Mouse (Mus musculus) 416B (cell line): ENCODE results near the gene Ksr2.
"Not testable (repeated sequence)": the region's sequence is repeated elsewhere in the genome, so short reads cannot be mapped to it uniquely, and the experiment has no call there.

Experiments
- DNase-seq: peaks from one replicate; pipeline ENCODE4 v3.0.0; 2011; ENCODE audit warnings: low read depth

Gene Ksr2

GRCm38 (mm10) chr5:117408216-117408615 lies 5.6 kb upstream of the Ksr2 start:
- peak; percentile 71 for DNase-seq

GRCm38 (mm10) chr5:117409369-117409768 lies 4.4 kb upstream of the Ksr2 start:
- no peak for DNase-seq

DNA sequence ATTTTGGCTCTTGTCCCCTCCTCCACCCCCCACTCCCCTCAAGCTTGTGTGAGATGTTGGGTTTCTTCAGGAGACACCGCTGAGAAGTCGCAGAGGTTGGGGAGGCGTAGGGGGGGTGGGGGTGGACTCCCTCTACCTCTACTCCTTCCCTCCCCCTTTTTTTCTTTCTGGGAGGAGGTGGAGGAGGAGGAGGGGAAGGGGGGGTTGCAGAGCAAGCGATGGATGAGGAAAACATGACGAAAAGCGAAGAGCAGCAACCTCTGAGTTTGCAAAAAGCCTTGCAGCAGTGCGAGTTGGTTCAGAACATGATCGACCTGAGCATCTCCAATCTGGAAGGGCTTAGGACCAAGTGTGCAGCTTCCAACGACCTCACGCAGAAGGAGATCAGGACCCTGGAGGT lies 811 bp downstream of the Ksr2 start:
- DNase-seq = no peak

- no peak for DNase-seq
Observed at GRCm38 (mm10) chr5:117415011-117415912, 1.5 kb downstream of the Ksr2 start.

GRCm38 (mm10) chr5:117417442-117417841 lies 3.6 kb downstream of the Ksr2 start:
- DNase-seq = peak; percentile 66

- DNase-seq = not testable (repeated sequence)
Observed at GRCm38 (mm10) chr5:117433501-117433900, 19.7 kb downstream of the Ksr2 start.

DNA sequence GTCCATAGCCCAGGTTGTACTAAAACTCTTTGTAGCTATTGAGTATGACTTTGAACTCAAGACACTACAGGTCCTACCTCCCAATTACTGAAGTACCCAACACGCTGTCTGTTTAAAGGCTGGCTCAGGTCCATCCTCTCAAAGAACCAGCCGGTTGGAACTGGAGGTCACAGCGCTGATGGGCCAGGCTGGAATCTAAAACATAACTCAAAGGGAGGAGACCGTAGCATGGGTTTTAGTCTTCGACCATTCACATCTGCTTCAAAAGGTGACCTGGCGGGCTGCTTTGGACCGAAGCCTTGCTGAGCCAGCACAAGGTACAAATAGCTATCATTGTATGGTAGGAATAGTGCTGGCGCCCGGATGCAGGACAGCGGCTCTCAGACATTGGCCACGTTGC lies 26.5 kb downstream of the Ksr2 start:
- no peak for DNase-seq

DNA sequence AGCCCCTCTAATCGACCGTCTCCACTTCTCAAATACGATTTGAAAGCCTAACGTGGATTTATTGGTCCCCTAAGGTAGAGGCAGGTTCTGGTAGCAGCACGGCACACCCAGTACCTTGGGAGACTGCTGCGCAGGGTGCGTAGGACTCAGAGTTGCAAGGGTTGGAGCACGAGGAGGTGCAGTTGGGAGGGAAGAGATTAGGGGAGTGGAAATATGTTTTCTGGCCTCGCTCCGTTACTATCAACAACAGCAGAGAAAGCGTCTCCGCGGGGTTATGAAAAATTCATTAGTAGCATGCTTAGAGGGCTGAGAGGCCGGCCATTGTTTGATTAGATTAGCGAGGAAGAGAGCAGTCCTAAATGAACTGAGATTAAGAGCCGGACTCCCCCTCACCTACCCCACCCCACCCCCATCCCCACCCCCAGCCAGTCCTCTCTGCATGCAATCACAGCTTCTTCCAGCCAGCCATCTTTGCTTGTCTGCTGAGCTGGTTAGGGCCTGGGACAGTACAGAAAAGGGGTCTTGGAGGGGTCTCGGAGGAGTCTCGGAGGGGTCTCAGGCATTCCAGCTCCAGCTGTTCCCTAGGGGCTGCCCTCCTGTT lies 27.5 kb downstream of the Ksr2 start:
- DNase-seq = no peak

GRCm38 (mm10) chr5:117442157-117442765 lies 28.5 kb downstream of the Ksr2 start:
- no peak for DNase-seq

DNA sequence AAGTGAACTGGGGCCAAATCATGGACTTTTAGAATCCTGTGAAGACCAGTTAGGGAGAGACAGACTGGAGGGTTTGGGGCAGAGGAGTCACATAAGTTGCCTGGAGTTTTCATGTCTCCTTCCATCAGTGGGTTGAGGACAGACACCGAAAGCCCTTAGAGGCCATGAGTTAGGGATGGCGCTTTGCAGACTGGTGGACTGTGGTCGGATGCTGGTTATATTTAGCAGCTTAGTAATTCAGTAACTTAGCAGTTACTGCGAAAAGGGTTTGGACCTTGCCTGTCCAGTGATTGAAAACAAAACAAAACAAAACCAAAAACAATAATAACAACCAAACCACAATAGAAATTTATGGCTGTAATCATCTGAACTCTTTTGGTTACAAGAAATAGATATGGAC lies 29.3 kb downstream of the Ksr2 start:
- no peak for DNase-seq

DNA sequence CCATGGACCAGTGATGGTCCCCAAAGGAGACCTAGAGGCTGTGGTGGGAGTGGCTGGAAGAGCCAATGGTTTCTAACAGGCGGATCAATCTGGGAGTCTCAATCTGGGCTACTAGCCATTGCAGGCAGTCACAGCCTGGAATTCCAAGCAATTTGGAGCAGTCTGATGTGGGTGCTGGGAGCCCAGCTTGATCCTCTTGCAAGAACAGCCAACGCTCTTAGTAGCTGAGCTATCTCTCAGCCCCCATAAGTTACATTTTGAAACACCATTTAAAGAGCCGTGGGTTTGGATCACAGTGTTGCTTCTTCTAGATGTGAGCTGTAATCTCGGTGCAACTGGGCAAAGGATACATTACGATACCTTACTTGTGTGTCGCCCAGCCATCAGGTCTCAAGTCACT lies 30.1 kb downstream of the Ksr2 start:
- no peak for DNase-seq

GRCm38 (mm10) chr5:117447698-117448097 lies 33.9 kb downstream of the Ksr2 start:
- peak; percentile 12 for DNase-seq

DNA sequence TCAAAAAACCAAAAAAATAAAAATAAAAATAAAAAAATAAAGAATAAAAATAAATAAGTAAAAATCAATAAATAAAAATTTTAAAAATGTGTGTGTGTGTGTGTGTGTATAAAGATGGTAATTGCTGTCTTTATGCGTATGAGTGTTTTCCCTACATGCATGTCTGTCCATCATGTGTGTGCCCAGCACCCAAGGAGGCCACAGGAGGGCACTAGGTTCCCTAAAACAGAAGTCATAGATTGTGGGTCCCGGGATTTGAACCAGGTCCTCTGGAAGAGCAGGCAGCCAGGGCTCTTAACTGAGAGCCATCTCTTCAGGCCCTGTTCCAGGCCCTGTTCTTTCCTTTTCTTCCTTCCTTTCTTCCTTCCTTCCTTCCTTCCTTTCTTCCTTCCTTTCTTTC lies 38.2 kb downstream of the Ksr2 start:
- peak; percentile 35 for DNase-seq

GRCm38 (mm10) chr5:117455546-117455945 lies 41.7 kb downstream of the Ksr2 start:
- DNase-seq = no peak

DNA sequence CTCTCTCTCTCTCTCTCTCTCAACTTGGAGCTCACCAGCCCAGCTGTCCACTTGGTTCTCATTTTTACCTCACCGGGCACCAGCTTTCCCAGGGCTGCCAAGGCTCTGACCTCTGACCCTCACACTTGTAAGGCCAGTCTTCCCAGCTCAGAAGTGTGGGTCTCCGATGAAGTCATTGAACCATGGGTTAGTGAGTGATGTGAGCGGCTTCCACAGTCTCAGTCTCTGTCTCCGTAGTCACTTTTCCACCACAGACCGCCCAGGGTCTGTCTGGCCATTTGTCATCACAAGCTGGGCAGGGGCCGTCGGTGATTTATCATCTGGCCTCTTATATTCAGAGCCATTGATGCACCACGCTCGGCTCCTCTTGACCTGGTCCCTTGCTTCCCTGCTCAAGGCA lies 43.3 kb downstream of the Ksr2 start:
- DNase-seq = no peak

GRCm38 (mm10) chr5:117457583-117457982 lies 43.8 kb downstream of the Ksr2 start:
- no peak for DNase-seq

- no peak for DNase-seq
Observed at GRCm38 (mm10) chr5:117458899-117459298, 45.1 kb downstream of the Ksr2 start.

GRCm38 (mm10) chr5:117460261-117460660 lies 46.5 kb downstream of the Ksr2 start:
- no peak for DNase-seq

DNA sequence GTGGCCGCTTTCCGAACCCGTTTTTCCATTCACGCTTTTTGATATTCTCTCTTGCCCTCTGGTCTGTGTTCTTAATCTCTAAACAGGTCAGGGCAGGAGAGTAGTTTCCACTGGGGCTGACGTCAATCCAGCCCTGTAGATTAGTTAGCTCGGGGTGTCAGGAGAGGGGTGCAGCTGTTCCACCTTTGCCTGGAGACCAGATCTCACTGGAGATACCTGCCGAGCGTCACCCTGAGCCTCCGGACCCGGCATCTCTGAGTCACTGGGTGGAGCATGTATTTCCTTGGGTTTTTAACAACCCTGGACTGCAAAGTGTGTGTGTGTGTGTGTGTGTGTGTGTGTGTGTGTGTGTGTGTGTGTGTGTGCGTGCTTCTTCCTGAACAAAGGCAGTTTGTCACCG lies 53.3 kb downstream of the Ksr2 start:
- peak; percentile 54 for DNase-seq

- no peak for DNase-seq
Observed at GRCm38 (mm10) chr5:117468961-117469360, 55.2 kb downstream of the Ksr2 start.

GRCm38 (mm10) chr5:117469572-117469971 lies 55.8 kb downstream of the Ksr2 start:
- peak; percentile 97 for DNase-seq

GRCm38 (mm10) chr5:117481162-117481561 lies 67.4 kb downstream of the Ksr2 start:
- DNase-seq = no peak

DNA sequence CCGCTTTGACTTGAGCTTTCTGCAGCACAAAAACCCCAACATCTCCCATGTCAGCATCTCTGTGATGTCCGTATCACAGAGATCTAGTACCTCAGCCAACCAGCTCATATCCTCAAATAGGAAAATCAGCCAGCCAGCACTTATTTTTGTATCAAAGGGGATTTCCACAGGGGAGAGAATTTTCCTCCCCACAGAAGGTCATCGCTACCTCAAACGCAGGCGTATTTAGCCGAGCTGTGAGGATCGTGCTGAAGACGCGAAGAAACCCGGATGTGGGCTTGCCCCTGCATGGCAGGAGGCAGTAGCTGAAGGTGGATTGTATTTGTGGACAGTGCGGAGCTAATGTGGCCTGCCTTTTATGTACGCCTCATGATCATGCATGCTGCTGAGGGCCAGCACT lies 67.8 kb downstream of the Ksr2 start:
- no peak for DNase-seq
